Mouse (Mus musculus) cerebellum, adult 11-12 months (tissue): Measurements from ENCODE around the gene Dennd6b.

ENCODE experiments used
- DNase-seq: peaks from one replicate; pipeline ENCODE4 v3.0.0; 2022

Dennd6b gene

GRCm38 (mm10) chr15:89157954-89158353 is 38.3 kb downstream of the Dennd6b start:
- DNase-seq, result peak; percentile 71

DNA sequence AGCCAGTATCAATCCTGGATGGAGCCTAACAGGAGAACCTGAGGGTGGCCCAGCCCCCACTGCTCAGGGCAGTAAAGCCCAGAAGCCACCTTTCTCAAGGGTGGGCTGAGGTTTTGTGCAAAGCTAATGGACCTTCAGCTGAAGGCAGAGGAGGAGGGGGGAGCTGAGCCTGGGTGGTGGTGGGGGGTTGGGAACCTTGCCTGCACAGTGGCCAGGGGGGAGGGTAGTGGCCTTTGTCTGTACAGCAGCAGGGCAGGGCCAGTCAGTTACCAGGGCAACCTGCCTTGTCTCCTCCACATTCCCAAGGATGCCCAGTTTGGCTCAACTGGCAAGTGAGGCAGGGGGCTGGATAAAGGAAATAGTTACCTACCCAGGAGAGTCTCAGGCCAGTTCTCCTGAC is 44.0 kb downstream of the Dennd6b start:
- DNase-seq, result no peak

- no peak for DNase-seq
These were observed 46.3 kb downstream of the Dennd6b start for GRCm38 (mm10) chr15:89150041-89150390.

- DNase-seq, result peak; percentile 60
These were observed 46.8 kb downstream of the Dennd6b start, which contains the start of gene Mapk11 for GRCm38 (mm10) chr15:89149271-89150040. Mapk11 (minus strand) TSS chr15:89149628.

- peak; percentile 57 for DNase-seq
These were observed 47.6 kb downstream of the Dennd6b start for GRCm38 (mm10) chr15:89148496-89149270.

DNA sequence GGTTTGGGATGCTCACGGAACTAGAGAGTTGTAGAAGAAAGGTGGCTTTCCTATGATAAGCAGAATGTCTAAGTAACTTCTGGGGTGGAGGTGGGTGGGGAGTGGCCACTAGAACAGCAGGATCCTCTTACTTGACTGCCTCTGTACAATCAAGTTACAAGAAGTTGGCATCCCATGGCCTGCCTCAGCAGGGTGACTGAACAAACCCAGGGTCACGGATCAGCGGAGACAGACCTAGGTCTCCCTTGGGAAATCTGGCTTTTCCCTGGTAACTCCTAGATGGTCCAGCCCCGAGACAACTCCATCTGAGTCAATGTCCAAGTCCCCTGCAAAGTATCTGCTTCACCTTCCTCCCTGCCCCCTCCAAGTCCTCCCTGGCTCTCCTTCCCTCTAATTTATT is 48.4 kb downstream of the Dennd6b start:
- DNase-seq, result no peak

DNA sequence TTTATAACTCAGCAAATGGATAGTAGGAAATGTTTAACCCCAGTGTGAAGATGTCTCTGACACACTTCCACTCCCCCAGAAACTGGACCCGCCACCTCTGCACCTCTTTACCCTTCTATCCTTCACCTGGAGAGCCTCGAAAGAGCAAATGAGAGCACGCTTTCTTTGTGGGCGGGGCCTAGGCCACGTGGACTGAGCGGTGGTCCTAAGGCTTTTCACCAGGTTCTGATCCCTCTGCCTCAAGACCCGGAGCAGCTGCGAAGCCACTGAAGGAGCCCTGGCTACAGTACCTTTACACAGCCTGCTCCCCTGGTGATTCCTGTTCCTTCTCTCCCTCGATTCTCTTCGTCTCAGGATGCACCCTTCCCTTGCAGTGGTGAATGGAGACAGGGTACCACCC is 48.8 kb downstream of the Dennd6b start:
- DNase-seq, result peak; percentile 62

GRCm38 (mm10) chr15:89147024-89147423 is 49.3 kb downstream of the Dennd6b start:
- DNase-seq, result peak; percentile 72

GRCm38 (mm10) chr15:89146537-89146936 is 49.8 kb downstream of the Dennd6b start:
- peak; percentile 88 for DNase-seq

- DNase-seq, result peak; percentile 61
These were observed 50.4 kb downstream of the Dennd6b start for GRCm38 (mm10) chr15:89145813-89146350.

DNA sequence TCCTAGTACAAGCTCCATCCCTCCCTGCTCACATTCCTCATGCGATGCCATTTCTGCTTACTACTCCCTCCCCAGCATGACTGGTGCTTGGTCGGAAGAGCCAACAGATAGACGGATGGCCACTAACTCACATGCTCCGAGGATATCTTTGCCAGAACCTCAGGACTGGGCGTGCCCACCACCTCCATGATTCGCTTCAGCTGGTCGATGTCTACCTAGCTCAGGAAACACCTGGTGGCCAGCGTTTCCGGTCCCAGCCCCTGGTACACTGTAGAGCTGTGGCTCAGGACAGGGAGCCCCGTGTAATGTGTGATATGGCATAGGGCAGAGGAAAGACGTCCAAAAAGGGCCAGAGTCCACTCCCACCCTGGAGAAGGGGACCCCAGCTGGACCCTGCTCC is 51.3 kb downstream of the Dennd6b start:
- no peak for DNase-seq

- no peak for DNase-seq
These were observed 53.2 kb downstream of the Dennd6b start for GRCm38 (mm10) chr15:89143134-89143533.

DNA sequence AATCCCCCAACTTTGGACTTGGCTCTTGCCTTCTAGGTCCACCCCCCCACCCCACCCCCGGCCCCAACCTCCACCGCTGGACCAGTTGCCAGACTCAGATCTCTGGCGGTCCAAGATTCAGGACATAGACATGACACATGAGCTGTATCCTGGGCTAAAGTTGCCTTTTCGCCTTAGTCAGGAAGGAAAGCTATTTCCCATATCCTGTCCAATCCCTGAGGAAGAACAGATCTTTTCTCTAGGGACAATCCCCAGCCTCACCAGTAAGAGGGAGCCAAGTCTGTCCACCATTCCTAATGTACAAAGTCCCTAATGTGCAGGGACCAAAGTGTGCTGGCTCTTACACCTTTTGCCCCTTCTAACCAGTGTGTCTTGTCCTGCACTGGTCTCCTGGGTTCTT is 54.4 kb downstream of the Dennd6b start:
- no peak for DNase-seq

- peak; percentile 60 for DNase-seq
These were observed 54.9 kb downstream of the Dennd6b start for GRCm38 (mm10) chr15:89141443-89141842.

DNA sequence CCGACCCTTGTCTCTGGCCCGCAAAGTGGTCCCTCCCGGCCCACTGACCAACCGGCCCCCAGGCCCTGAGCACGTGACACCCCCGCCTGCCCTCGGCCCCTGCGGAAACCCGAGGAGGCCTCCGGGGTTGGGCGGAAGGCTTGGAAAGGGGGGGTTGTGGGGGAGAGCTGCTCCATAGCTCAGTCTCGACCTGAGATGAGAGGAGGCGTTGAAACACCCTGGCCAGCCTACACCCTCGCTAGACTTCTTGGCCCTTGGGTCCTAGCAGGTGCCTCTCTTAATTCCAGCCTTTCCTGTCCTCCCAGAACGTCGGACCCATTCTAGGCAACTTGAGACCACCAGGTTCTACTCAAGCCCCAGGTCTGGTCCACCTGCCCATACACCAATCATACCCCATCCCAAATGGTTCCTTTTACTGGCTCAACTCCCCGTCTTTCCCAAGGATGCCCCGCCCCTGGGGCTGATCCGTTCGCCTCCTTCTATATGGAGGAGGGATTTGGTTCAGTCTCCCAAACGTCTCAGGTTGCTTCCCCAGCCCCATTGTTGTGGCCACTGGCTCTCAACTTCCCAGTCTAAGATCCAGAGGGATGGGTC is 55.5 kb downstream of the Dennd6b start, which contains the start of gene Mapk12:
TSS of gene Mapk12 (minus strand) at position 45 of the 594 bp plus-strand sequence.
- peak; percentile 85 for DNase-seq

DNA sequence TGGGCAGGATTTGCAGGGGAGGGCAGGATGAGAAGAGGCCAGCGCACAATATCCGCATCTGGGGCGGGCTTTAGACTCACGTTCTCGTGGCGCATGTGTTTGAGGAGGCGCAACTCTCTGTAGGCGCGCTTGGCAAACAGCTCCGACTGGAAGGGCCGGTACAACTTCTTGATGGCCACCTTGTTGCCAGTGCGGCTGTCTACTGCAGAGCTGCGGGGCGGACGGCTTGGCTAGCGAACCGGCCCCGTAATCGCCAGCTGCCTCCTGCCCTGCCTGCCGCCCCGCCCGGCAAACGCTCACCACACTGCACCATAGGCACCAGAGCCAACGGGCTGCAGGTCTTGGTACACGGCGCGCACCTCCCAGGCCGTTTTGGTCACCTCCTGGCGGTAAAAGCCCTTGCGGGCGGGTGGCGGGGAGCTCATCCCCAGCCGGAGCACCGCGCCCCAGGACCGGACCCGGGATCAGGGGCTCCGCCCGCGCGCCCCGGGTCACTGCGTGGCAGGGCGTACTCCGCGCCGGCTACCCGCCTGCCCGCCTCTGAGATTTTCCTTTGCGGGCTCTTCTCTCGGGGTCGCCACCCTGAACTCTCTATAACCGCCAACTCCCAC is 56.1 kb downstream of the Dennd6b start:
- DNase-seq, result peak; percentile 85

DNA sequence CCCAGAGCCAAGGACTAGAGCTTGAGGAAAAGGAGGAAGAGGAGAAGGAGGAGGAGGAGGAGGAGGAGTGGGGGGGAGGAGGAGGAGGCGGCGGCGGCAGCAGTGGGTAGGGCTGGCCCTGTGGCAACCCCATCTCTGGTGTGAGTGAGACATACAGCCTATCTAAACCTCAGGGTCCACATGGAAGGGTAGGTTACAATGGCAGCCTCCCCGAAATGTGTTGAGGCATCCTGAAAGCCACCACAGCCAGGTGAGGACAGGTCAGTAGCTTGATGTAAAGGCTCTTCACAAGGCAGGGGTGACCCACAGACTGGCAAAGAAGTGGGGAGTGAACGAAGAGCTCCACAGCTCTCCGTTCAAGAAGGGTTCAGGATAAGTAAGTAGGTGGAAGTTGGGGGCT is 57.8 kb downstream of the Dennd6b start:
- DNase-seq, result peak; percentile 41

DNA sequence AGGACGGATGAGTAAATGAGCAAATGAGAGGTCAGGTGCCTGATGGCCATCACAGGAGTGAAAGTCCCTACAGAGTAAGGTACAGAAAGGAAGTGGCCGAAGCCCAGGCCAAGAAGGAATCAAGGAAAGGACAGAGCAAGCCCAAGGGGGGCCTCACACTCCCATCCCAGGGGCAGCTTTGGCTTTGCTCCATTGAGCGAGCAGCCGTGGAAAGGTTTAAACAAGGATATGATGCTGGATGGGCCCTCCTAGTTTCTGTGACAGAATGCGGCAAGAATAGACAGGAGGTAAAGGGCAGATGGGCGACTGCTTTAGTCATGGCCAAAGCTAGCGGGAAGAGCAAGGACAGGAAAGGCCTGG is 58.3 kb downstream of the Dennd6b start:
- peak; percentile 68 for DNase-seq

- peak; percentile 60 for DNase-seq
These were observed 58.8 kb downstream of the Dennd6b start for GRCm38 (mm10) chr15:89137378-89138045.

- DNase-seq, result peak; percentile 54
These were observed 59.7 kb downstream of the Dennd6b start for GRCm38 (mm10) chr15:89136461-89137155.
